Mouse (Mus musculus): ENCODE results near the gene Gm10065. TPM values are rescaled to one million over a fixed set of nuclear protein-coding genes. Genes with fewer than 3 reads are reported as not detected.

The Gm10065 gene
- not detected in 2 replicates for polyA plus RNA-seq (2012; rRNA removed)

GRCm38 (mm10) chr13:21478759-21479670 lies at the start of gene Gm10065, which contains the start of gene Zkscan4:
TSS of gene Gm10065 (minus strand) at chr13:21479441.
TSS of gene Zkscan4 (plus strand) at chr13:21478907.

GRCm38 (mm10) chr13:21501182-21501581 lies 21.9 kb upstream of the Gm10065 start, which contains the start of gene Gm11273:
TSS of gene Gm11273 (minus strand) at chr13:21501418.

GRCm38 (mm10) chr13:21495080-21495479 lies 15.8 kb upstream of the Gm10065 start, which contains the start of gene AK157302:
TSS of gene AK157302 (plus strand) at chr13:21495223.

GRCm38 (mm10) chr13:21468061-21469019 lies 10.9 kb downstream of the Gm10065 start, which contains the start of gene Nkapl:
TSS of gene Nkapl (minus strand) at chr13:21468509.

GRCm38 (mm10) chr13:21453449-21453848 lies 25.8 kb downstream of the Gm10065 start, which contains the start of gene Zscan26:
TSS of gene Zscan26 (minus strand) at chr13:21453730.

GRCm38 (mm10) chr13:21440503-21441206 lies 38.6 kb downstream of the Gm10065 start, which contains the start of gene Pgbd1:
TSS of gene Pgbd1 (minus strand) at chr13:21441058.

Other genes with a start within 250 kb of the Gm10065 start
- gene Gpx5, start 186.7 kb downstream of the Gm10065 start, polyA plus RNA-seq (2012; rRNA removed): 3.3 TPM in 1 of 2 replicates, not detected in the other
- gene Gpx6, start 167.3 kb downstream of the Gm10065 start, polyA plus RNA-seq (2012; rRNA removed): not detected in 2 replicates
- gene Olfr1367, start 132.5 kb downstream of the Gm10065 start, polyA plus RNA-seq (2012; rRNA removed): not detected in 2 replicates
- gene Zscan12, start 116.6 kb downstream of the Gm10065 start, polyA plus RNA-seq (2012; rRNA removed): 0.09 and 0.19 TPM in 2 replicates
- gene Zkscan3, start 76.7 kb downstream of the Gm10065 start, polyA plus RNA-seq (2012; rRNA removed): 4.7 and 5.7 TPM in 2 replicates
- 0.15 TPM in 1 of 2 replicates, not detected in the other for gene Pgbd1, start 38.4 kb downstream of the Gm10065 start, polyA plus RNA-seq (2012; rRNA removed)
- gene Zscan26, start 25.7 kb downstream of the Gm10065 start, polyA plus RNA-seq (2012; rRNA removed): 0.71 and 1.9 TPM in 2 replicates
- gene Nkapl, start 10.9 kb downstream of the Gm10065 start, polyA plus RNA-seq (2012; rRNA removed): 0.08 and 0.15 TPM in 2 replicates
- 0.05 and 0.26 TPM in 2 replicates for gene Zkscan4, start 534 bp downstream of the Gm10065 start, polyA plus RNA-seq (2012; rRNA removed)
- gene AK157302, start 15.8 kb upstream of the Gm10065 start, polyA plus RNA-seq (2012; rRNA removed): not detected in 2 replicates
- 17.8 and 21.1 TPM in 2 replicates for gene Gm11273, start 22.0 kb upstream of the Gm10065 start, polyA plus RNA-seq (2012; rRNA removed)
- gene Zkscan8, start 51.7 kb upstream of the Gm10065 start, polyA plus RNA-seq (2012; rRNA removed): 0.41 and 0.57 TPM in 2 replicates
- not detected in 2 replicates for gene Olfr1366, start 63.4 kb upstream of the Gm10065 start, polyA plus RNA-seq (2012; rRNA removed)
- not detected in 2 replicates for gene Olfr1535, start 80.5 kb upstream of the Gm10065 start, polyA plus RNA-seq (2012; rRNA removed)
- gene Olfr1364, start 102.3 kb upstream of the Gm10065 start, polyA plus RNA-seq (2012; rRNA removed): not detected in 2 replicates
- not detected in 2 replicates for gene Olfr1362, start 134.6 kb upstream of the Gm10065 start, polyA plus RNA-seq (2012; rRNA removed)
- not detected in 2 replicates for gene Olfr11, start 163.1 kb upstream of the Gm10065 start, polyA plus RNA-seq (2012; rRNA removed)
- not detected in 2 replicates for gene Olfr1361, start 183.9 kb upstream of the Gm10065 start, polyA plus RNA-seq (2012; rRNA removed)
- gene Olfr1360, start 198.0 kb upstream of the Gm10065 start, polyA plus RNA-seq (2012; rRNA removed): not detected in 2 replicates
- not detected in 2 replicates for gene Olfr1359, start 218.7 kb upstream of the Gm10065 start, polyA plus RNA-seq (2012; rRNA removed)
- gene Hist1h2bl, start 236.7 kb upstream of the Gm10065 start, polyA plus RNA-seq (2012; rRNA removed): 2.0 and 2.3 TPM in 2 replicates
- 10.0 and 28.4 TPM in 2 replicates for gene Hist1h2ai, start 237.0 kb upstream of the Gm10065 start, polyA plus RNA-seq (2012; rRNA removed)
- 30.9 and 34.4 TPM in 2 replicates for gene Hist1h3h, start 238.2 kb upstream of the Gm10065 start, polyA plus RNA-seq (2012; rRNA removed)
- gene Hist1h2bm, start 242.6 kb upstream of the Gm10065 start, polyA plus RNA-seq (2012; rRNA removed): 0.27 and 2.2 TPM in 2 replicates